Mouse (Mus musculus): ENCODE results near the gene Nelfa.
"Not testable (repeated sequence)": the region's sequence is repeated elsewhere in the genome, so short reads cannot be mapped to it uniquely, and the experiment has no call there.

The Nelfa gene

GRCm38 (mm10) chr5:33916616-33917015 is 19.6 kb downstream of the Nelfa start:
- DNase-seq, result peak in 1 of 2 experiments; percentile 1

- DNase-seq, result not testable (repeated sequence)
Observed at GRCm38 (mm10) chr5:33915031-33915430, 21.2 kb downstream of the Nelfa start.

DNA sequence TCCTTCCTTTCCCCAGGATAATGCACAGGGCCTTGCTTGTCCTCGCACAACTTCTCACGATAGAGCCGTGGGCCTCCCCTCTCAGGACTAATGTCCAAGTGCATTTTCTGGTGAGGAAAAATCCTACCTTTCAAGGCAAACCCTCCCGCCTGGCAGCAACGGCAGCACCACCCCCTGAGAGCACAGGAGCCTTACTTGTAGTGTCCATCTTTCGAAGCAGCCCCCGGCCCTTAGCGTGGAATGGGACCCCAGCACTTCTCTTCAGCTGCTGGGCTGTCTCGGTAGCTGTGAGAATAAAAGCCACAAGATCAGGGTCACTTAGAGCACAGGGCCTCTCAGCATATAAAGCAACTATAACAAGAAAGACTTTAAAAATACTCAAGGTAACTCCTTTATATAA is 33.0 kb downstream of the Nelfa start:
- no peak for DNase-seq

GRCm38 (mm10) chr5:33902696-33903095 is 33.5 kb downstream of the Nelfa start:
- no peak for DNase-seq

GRCm38 (mm10) chr5:33901278-33901677 is 34.9 kb downstream of the Nelfa start:
- no peak for DNase-seq

DNA sequence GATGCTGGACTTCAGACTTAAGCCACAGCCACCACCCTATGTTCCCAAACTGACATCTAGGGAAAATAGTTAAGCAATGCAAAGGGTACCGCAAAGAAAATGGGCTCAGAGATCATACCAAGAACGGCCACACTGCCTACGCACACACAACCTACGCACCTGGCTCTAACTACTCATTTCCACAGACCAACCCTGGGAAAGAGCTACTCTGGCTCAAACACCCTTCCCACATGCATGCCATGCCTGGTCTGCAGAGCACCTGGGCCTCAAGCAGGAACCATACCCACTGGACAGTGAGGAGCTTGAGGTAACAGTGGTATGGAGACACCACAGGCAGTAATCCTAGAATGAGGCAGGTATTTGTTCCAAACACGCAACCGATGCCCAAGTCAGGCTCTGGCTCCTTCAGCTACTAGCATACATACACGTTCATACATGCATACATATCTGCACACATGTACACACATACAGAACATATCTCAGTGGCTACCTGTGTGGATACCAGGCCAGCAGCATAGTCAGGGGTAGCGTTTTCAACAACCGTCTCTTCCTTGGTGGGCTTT is 35.4 kb downstream of the Nelfa start:
- DNase-seq, result no peak

- no peak for DNase-seq
Observed at GRCm38 (mm10) chr5:33900101-33900500, 36.1 kb downstream of the Nelfa start.

GRCm38 (mm10) chr5:33899245-33899644 is 37.0 kb downstream of the Nelfa start:
- DNase-seq, result no peak

- no peak for DNase-seq
Observed at GRCm38 (mm10) chr5:33898671-33899070, 37.5 kb downstream of the Nelfa start.

- DNase-seq, result no peak
Observed at GRCm38 (mm10) chr5:33897158-33897557, 39.1 kb downstream of the Nelfa start.

- no peak for DNase-seq
Observed at GRCm38 (mm10) chr5:33895116-33895515, 41.1 kb downstream of the Nelfa start.

DNA sequence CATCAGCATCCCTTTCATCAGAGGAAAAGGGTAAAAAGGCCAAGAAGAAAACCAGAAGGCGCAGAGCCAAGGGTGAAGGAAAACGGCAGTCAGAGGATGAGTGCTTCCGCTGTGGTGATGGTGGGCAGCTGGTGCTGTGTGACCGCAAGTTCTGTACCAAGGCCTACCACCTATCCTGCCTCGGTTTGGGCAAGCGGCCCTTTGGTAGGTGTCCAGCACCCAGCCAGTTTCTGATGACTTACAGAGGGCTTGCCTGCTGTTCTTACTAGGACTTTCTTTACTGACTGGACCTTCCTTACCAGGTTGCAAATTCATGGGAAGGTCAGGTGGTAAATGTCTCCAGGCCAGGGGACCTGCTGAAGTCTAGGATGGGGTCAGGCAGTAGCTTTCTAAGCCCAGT is 42.8 kb downstream of the Nelfa start:
- DNase-seq, result no peak

DNA sequence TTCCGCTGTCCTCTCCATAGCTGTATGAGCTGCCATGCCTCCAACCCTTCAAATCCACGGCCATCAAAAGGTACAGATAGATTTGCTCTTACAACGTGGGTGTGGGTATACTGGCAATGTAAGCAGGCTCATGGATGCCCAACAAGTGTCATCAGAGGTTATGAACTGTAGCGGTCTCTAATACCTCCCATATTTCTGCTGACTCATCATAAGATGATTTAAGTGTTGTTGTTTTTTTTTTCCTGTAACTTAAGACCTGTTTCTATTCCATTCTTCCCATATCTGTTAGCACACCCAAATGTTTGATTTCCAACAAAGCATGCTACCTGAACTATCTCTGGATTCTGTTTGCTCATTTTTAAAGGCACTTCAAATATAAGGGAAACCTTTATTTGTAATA is 55.1 kb downstream of the Nelfa start:
- no peak for DNase-seq

DNA sequence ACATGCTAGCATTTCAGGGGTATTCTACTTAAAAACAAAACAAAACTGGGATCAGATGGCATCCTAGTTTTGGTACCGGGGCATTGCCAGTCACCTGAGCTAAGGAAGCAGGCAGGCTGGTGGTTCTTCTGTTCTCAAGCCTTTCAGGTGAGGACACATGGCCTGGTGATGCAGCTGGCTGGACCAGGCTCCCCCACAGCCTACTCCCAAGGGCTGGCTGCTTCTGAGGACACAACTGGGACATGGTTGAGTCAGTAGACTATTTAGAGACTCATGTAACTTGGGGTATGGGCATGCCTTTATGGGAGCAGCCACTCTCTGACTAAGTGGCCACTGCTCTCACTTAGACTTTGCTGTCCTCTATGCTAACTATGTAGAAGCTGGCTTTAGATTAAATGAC is 60.7 kb downstream of the Nelfa start:
- DNase-seq, result no peak

DNA sequence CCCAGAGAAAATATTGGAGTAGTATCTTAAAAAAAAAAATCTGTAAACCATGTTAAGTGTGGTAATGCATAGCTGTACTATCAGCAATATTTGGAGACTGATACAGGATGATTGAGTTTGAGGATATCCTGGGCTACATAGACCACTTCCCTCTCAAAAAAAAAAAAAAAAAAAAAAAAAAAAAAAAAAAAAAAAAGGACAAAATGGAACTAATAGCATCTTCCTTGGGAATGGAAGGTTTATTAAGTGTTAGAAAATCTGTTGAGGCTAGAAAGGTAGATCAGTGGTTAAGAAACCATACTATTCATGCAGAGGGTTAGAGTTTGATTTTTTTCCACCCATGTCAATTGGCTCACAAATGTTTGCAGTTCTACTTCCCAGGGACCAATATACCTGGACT is 78.5 kb downstream of the Nelfa start:
- no peak for DNase-seq

GRCm38 (mm10) chr5:33854019-33854418 is 82.2 kb downstream of the Nelfa start:
- peak; percentile 7 to 25 for DNase-seq

- DNase-seq, result peak in 1 of 2 experiments; percentile 10
Observed at GRCm38 (mm10) chr5:33853086-33853485, 83.1 kb downstream of the Nelfa start.

DNA sequence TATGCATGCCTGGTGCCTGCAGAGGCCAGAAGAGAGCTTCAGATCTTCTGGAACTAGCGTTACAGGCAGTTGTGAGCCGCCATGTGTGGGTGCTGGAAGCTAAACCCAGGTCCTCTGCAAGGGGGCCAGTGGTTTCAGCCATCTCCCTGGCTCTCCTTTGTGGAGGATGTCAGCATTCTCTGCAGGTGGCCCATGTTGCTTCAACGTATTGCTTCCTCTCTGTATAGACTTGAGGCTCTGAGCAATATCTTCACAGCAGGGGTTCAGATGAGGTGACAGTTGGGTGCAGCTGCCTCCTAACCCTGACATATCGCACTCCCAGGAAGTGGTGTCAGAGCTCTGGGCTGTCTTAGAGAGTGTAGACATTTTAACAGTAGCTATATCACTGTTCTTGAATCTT is 84.7 kb downstream of the Nelfa start:
- DNase-seq, result no peak

All from cerebellum, postnatal 36 days (tissue).